Mouse (Mus musculus): ENCODE measurements at regions not wholly inside any gene's neighbourhood (a gene's known extent, or its start where the extent isn't known, plus 50 kb on each side); places are given as distances from the start of the nearest gene placed in this dataset.

DNA sequence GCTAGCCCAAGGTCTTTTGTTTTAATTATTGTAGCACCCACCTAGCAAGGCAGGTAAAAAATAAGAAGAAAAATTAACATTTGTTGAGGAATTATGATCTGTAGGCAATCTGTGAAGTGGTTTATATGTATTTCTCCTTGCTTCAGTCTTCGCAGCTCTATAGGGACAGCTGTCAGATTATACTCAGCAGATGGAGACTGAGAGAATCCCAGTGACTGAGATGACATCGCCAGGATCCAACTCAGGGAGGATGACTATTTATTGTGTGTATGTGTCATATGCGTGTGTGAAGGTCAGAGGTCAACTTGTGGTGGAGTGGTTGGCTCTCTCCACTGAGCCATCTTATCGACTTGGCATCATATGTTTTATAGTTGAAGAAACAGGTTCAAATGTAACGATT, 362.0 kb upstream of the Chd6 start:
- ATAC-seq (ENCODE audit: insufficient number of reproducible peaks, low FRiP score, low TSS enrichment, low read depth): no peak
- Histone ChIP-seq H3K9ac (no peak overlapping the region), H3K4me1 (no peaks in the 10 kb centered on the region), H3K36me3 (no peaks in the 10 kb centered on the region), H3K27me3 (peaks cover 3% of the 10 kb centered on the region; the same call in 1 of the 2 replicates), H3K9me3 (replicated peaks) (no peaks in the 10 kb centered on the region), H3K27ac (replicated peaks) (no peak overlapping the region), H3K4me2 (replicated peaks) (no peak overlapping the region), H3K4me3 (replicated peaks) (no peak overlapping the region)
- 85% methylated on average over 5 of the region's 5 CpGs for WGBS

DNA sequence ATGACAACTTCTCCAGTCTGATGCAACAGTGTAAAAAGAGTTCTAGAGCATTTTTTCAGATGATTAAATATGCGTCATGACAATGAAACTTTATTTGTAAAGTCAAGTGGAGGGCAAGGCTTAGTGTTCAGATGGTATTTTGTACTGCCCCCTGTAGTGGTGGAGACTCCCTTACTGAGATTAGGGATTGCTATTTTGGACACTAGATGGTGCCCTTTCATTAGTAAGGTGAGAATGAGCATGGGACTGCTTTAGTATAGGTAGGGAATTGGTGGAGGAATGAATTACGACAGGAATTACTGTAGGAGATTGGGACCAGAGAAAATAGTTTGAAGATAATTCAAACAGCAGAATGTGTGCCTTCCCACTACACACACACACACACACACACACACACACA, 361.1 kb upstream of the Chd6 start:
- no peak overlapping the region for H3K27ac ChIP-seq (replicated peaks)
- ATAC-seq (ENCODE audit: insufficient number of reproducible peaks, low FRiP score, low TSS enrichment, low read depth): no peak
- no peak overlapping the region for H3K4me3 ChIP-seq (replicated peaks)
- 21% methylated on average over 2 of the region's 2 CpGs for WGBS
- H3K4me1 ChIP-seq: no peaks in the 10 kb centered on the region
- no peaks in the 10 kb centered on the region for H3K36me3 ChIP-seq
- peaks cover 3% of the 10 kb centered on the region; the same call in 1 of the 2 replicates for H3K27me3 ChIP-seq
- no peak overlapping the region for H3K9ac ChIP-seq
- H3K9me3 ChIP-seq (replicated peaks): no peaks in the 10 kb centered on the region
- no peak overlapping the region for H3K4me2 ChIP-seq (replicated peaks)

DNA sequence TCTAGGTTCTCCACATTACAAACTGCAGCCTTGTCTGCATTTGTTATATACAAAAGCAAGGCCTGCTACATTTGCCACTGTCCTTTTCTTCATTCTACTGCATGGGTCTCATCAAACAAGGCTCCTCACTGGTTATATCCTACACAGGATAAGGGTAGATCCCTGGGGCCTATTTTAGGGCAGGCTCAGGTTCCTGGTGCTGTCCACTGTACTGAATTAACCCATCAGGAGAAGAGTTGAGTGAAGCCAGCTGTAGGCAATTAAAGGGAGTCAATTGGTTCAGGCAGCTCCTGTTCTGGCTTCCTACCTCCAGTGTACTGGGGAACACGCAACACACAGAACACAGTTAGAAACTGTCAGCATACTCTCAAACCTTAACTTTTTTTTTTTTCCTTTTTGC, 358.2 kb upstream of the Chd6 start:
- H3K27ac ChIP-seq (replicated peaks): no peak overlapping the region
- H3K9ac ChIP-seq: no peak overlapping the region
- H3K4me3 ChIP-seq (replicated peaks): no peak overlapping the region
- no peaks in the 10 kb centered on the region for H3K9me3 ChIP-seq (replicated peaks)
- no peaks in the 10 kb centered on the region for H3K36me3 ChIP-seq
- no peak for ATAC-seq (ENCODE audit: insufficient number of reproducible peaks, low FRiP score, low TSS enrichment, low read depth)
- H3K4me1 ChIP-seq: no peaks in the 10 kb centered on the region
- 21% methylated on average over 1 of the region's 1 CpGs for WGBS
- peaks cover 3% of the 10 kb centered on the region; the same call in 1 of the 2 replicates for H3K27me3 ChIP-seq
- H3K4me2 ChIP-seq (replicated peaks): no peak overlapping the region

DNA sequence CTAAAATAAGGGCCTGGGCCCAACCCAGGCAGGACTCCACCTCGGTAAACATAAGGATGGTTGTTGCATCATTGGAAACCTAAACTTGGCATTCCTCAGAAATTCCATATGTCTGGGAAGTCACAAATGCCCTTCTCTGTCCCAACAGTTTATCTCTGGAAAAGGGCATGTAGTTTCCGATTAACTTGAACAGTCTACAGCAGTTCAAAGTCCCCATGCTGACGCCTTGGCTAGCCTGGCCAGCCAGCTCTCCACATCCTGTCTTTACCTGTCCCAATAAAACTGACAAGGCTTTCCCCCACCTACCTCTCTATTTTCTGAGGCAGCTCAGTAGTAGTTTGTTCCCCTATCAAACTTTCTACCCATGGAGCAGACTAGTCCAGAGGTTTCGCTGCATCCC, 351.7 kb upstream of the Chd6 start:
- 89% methylated on average over 4 of the region's 4 CpGs for WGBS
- Histone ChIP-seq H3K9me3 (replicated peaks) (no peaks in the 10 kb centered on the region), H3K4me1 (no peaks in the 10 kb centered on the region), H3K36me3 (no peaks in the 10 kb centered on the region), H3K27ac (replicated peaks) (no peak overlapping the region), H3K4me3 (replicated peaks) (no peak overlapping the region), H3K9ac (no peak overlapping the region), H3K27me3 (no peaks in the 10 kb centered on the region), H3K4me2 (replicated peaks) (no peak overlapping the region)
- no peak for ATAC-seq (ENCODE audit: insufficient number of reproducible peaks, low FRiP score, low TSS enrichment, low read depth)

DNA sequence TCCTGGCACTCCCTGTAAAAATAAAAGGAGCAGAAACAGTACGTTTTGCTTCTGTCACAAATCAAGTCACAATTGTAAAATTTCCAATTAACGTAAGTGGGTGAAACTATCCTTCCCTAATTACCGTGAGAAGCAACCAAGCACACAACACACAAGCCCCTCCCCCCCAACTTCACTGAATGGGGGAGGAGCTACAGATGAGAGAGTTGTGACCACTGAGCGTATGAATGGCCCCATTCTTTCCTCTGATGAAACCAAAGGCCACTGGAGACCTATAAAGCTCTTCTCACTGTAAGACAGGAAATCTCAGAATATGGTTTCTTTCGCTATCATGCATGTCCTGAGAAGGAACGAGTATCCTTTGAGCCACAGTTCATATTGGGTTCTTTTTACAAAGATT, 345.6 kb upstream of the Chd6 start:
- no peak for ATAC-seq (ENCODE audit: insufficient number of reproducible peaks, low FRiP score, low TSS enrichment, low read depth)

DNA sequence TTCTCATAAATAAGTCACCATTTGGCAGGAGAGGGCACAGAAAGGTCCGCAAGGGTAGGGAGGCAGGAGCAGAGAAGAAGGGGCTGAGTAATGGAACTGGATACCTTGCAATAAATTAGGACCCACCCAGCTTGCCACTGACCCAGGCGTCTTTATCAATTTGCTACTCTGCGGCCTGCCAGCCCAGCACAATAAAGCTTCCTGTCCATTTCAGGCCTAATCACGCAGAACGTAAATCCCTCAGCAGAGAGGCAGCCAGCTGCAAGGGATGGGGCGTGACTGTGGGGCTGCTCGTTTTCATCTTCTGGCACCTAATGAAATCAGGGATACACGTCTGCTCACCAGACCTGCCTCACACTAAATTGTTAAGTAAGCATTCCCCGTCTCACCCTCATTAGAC, 324.9 kb upstream of the Chd6 start:
- H3K4me1 ChIP-seq: no peaks in the 10 kb centered on the region
- H3K9me3 ChIP-seq (replicated peaks): no peaks in the 10 kb centered on the region
- no peaks in the 10 kb centered on the region for H3K27me3 ChIP-seq
- no peak for ATAC-seq (ENCODE audit: insufficient number of reproducible peaks, low FRiP score, low TSS enrichment, low read depth)
- no peak overlapping the region for H3K9ac ChIP-seq
- no peak overlapping the region for H3K4me2 ChIP-seq (replicated peaks)
- no peaks in the 10 kb centered on the region for H3K36me3 ChIP-seq
- no peak overlapping the region for H3K27ac ChIP-seq (replicated peaks)
- no peak overlapping the region for H3K4me3 ChIP-seq (replicated peaks)
- 47% methylated on average over 9 of the region's 9 CpGs for WGBS

More for the DNA sequence above, 345.6 kb upstream of the Chd6 start:
- Histone ChIP-seq H3K27me3 (no peaks in the 10 kb centered on the region), H3K27ac (replicated peaks) (no peak overlapping the region), H3K4me2 (replicated peaks) (no peak overlapping the region), H3K4me1 (no peaks in the 10 kb centered on the region), H3K9ac (no peak overlapping the region), H3K36me3 (no peaks in the 10 kb centered on the region), H3K4me3 (replicated peaks) (no peak overlapping the region), H3K9me3 (replicated peaks) (no peaks in the 10 kb centered on the region)
- WGBS: 49% methylated on average over 6 of the region's 6 CpGs

DNA sequence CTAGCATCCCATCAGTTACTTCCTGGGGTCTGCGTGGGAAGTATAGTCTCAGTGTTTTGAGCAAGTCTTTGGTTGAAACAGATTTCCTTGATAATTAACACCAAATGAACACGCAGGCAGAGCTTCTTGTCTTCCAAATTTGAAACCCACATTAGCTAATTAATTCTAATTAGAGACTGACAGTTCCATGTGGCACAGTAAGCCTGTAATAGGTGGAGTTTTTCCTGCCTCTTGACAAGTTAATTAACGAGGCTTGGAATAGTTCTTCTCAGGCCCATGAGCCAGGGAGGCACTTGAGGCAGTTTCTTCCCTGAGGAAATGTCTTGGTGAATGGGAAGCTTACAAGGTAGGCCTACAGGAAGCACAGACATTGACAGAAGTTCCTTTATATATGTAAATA, 320.4 kb upstream of the Chd6 start:
- Histone ChIP-seq H3K4me2 (replicated peaks) (no peak overlapping the region), H3K36me3 (no peaks in the 10 kb centered on the region), H3K27me3 (no peaks in the 10 kb centered on the region), H3K9me3 (replicated peaks) (no peaks in the 10 kb centered on the region), H3K9ac (no peak overlapping the region), H3K4me3 (replicated peaks) (no peak overlapping the region), H3K27ac (replicated peaks) (no peak overlapping the region), H3K4me1 (no peaks in the 10 kb centered on the region)
- no peak for ATAC-seq (ENCODE audit: insufficient number of reproducible peaks, low FRiP score, low TSS enrichment, low read depth)
- 50% methylated on average over 3 of the region's 3 CpGs for WGBS

DNA sequence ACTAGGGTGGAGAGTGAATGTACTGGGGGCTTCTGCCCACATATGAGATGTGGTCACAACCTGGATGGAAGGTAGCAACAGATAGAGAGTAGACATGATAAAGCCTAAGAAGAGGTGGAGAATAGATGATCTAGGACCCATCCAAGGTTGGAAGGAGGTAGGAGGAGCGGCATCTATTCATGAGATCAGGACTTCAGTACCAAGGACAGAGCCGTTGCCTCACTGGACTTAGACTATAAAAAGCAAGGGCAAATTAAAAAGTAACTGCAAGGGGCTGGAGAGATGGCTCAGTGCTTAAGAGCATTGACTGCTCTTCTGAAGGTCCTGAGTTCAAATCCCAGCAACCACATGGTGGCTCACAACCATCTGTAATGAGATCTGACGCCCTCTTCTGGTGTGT, 316.7 kb upstream of the Chd6 start:
- no peaks in the 10 kb centered on the region for H3K36me3 ChIP-seq
- no peak overlapping the region for H3K27ac ChIP-seq (replicated peaks)
- H3K4me3 ChIP-seq (replicated peaks): no peak overlapping the region
- no peak overlapping the region for H3K4me2 ChIP-seq (replicated peaks)
- no peaks in the 10 kb centered on the region for H3K27me3 ChIP-seq
- WGBS: 38% methylated on average over 3 of the region's 3 CpGs
- no peak for ATAC-seq (ENCODE audit: insufficient number of reproducible peaks, low FRiP score, low TSS enrichment, low read depth)
- no peak overlapping the region for H3K9ac ChIP-seq
- no peaks in the 10 kb centered on the region for H3K4me1 ChIP-seq
- H3K9me3 ChIP-seq (replicated peaks): no peaks in the 10 kb centered on the region

DNA sequence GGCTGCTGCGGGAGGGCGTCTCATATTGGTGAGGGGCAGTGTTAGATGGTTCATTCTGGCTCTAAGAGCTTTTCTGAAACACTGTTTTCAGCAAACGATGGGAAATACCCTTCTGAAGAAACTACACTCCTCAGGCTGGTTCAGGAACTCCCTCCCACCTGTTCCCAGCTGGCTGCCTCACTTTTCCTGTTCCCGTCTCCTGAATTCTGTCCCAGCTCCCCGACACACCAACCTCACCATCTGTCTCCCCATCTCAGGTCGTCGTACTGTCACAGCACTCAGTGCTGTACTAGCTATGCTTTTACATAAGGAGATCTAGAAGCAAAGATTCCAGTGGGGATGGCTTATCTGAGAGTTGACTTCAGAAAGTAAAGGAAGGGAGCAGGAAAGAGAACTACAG, 309.2 kb upstream of the Chd6 start:
- no peaks in the 10 kb centered on the region for H3K36me3 ChIP-seq
- H3K27ac ChIP-seq (replicated peaks): no peak overlapping the region
- no peaks in the 10 kb centered on the region for H3K27me3 ChIP-seq
- no peaks in the 10 kb centered on the region for H3K4me1 ChIP-seq
- H3K9ac ChIP-seq: no peak overlapping the region
- no peaks in the 10 kb centered on the region for H3K9me3 ChIP-seq (replicated peaks)
- ATAC-seq (ENCODE audit: insufficient number of reproducible peaks, low FRiP score, low TSS enrichment, low read depth): no peak
- no peak overlapping the region for H3K4me2 ChIP-seq (replicated peaks)
- no peak overlapping the region for H3K4me3 ChIP-seq (replicated peaks)
- 78% methylated on average over 7 of the region's 7 CpGs for WGBS

DNA sequence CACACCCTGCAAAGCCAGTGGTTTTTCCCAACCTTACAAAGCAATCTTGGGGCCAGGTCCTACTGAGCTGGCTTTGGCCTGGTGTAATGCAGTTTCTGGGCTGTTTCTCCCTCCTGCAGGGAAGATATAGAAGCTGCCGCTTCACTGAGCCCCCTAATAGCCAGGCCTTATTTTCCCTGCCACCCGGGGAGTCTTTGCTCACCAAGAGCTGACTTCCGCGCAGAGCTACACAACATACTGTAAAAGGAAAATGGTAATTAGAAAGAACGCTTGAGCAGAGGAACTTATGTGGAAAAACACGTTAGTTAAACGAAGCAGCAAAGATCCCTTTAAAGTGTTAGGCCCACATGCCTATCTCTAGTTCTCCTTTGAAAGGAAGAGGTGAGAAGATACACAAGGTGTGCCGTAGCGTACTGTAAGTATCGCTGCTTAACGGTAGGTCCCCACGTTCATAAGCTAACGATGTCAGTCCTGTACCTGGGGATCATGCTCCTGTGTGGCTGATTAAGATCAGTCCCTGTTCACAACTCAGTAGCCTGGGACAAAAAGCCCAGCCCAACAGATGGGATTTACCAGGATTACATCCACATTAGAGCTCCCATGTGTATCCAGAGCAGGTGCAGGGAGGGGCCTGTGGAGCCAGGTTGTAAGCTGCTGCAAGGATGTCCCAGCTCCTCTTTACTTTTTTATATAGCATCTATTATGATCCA, 307.5 kb upstream of the Chd6 start:
- no peak overlapping the region for H3K4me2 ChIP-seq (replicated peaks)
- peak; percentile 54; the same call in 1 of the 2 replicates for ATAC-seq (ENCODE audit: insufficient number of reproducible peaks, low FRiP score, low TSS enrichment, low read depth)

DNA sequence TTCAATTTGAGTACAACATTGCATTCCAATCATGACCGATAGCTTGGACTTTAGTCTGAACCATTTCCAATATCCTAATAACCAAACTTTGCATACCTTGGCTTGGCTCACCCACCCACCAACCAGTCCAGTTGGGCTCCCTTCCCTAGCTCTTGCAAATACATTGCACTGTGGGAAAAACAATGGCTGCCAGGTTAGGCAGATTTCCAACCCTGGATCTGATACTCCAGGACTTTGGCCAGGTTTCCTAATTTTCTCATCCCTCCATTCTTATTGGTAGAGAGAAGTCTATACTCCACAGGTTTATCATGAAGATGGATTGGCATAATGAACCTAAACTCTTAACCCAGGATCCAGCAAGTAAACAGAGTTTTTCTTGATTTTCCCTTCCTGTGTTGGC, 299.4 kb upstream of the Chd6 start:
- no peaks in the 10 kb centered on the region for H3K27me3 ChIP-seq
- no peak overlapping the region for H3K4me2 ChIP-seq (replicated peaks)

More for the DNA sequence above, 307.5 kb upstream of the Chd6 start:
- Histone ChIP-seq H3K9ac (no peak overlapping the region), H3K4me3 (replicated peaks) (no peak overlapping the region), H3K9me3 (replicated peaks) (no peaks in the 10 kb centered on the region), H3K36me3 (no peaks in the 10 kb centered on the region), H3K27ac (replicated peaks) (no peak overlapping the region), H3K4me1 (no peaks in the 10 kb centered on the region), H3K27me3 (no peaks in the 10 kb centered on the region)
- 62% methylated on average over 13 of the region's 13 CpGs for WGBS

DNA sequence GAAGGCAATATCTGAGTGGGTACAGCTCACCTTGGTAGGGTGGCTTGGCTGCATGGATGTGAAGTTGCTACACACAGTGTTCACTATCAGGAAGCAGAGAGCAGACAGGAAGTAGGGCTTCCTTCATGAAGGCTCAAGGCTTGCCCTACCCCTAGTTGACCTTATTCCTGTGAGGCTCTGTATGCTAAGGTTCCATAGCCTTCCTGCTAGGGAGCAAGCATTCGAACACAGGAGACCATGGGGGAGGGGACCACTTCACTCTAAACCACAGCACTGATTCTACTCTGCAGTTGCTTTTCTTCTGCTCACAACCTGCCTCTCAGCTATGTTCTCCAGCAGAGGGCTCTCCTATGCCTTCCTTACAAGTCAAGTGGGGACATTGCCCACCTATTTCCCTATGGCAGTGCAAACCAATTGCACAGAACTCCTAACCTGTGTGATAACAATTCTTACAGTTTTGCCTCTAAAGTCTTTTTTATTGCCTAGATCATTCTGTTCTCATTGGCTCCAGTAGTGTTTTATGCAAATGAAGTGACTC, 297.0 kb upstream of the Chd6 start:
- Histone ChIP-seq H3K9ac (no peak overlapping the region), H3K4me1 (no peaks in the 10 kb centered on the region), H3K27ac (replicated peaks) (no peak overlapping the region), H3K27me3 (no peaks in the 10 kb centered on the region), H3K4me3 (replicated peaks) (no peak overlapping the region), H3K9me3 (replicated peaks) (no peaks in the 10 kb centered on the region), H3K36me3 (no peaks in the 10 kb centered on the region), H3K4me2 (replicated peaks) (no peak overlapping the region)
- no peak for ATAC-seq (ENCODE audit: insufficient number of reproducible peaks, low FRiP score, low TSS enrichment, low read depth)
- 32% methylated on average over 1 of the region's 1 CpGs for WGBS

More for the DNA sequence above, 299.4 kb upstream of the Chd6 start:
- ATAC-seq (ENCODE audit: insufficient number of reproducible peaks, low FRiP score, low TSS enrichment, low read depth): no peak
- H3K9ac ChIP-seq: no peak overlapping the region
- H3K27ac ChIP-seq (replicated peaks): no peak overlapping the region
- H3K9me3 ChIP-seq (replicated peaks): no peaks in the 10 kb centered on the region
- H3K4me3 ChIP-seq (replicated peaks): no peak overlapping the region
- WGBS: 92% methylated on average over 1 of the region's 1 CpGs
- H3K4me1 ChIP-seq: no peaks in the 10 kb centered on the region
- H3K36me3 ChIP-seq: no peaks in the 10 kb centered on the region
